Mouse (Mus musculus): ENCODE data around the gene Spry1.

DNA sequence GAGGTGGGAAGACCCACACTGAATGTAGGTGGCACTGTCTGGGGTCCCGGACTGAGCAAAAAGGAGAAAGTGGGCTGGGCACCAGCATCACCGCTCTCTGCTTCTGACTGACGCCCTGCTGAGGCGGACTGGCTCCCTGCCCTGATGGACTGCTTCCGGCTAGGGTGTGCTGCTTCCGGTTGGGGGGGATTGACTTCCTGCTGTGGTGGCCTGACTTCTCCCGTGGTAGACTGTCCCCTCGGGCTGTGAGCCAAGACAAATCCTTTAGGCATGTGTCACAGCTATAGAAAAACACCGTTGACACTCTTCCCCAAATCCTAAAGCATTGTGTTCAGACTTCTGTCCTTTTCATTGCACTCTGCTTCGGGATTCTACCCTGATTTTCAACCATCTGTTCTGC, 26.0 kb upstream of the Spry1 start:
- TF ChIP-seq CTCF (conservative IDR thresholded peaks at IDR 0.05; ENCODE audit: insufficient read depth, insufficient read length, low read depth, low read length): no peak
- TF ChIP-seq POLR2A (IDR thresholded peaks at IDR 0.05; ENCODE audit: low read depth, low read length): no peak
